Mouse (Mus musculus): ENCODE measurements around the gene Pyroxd2.

GRCm38 (mm10) chr19:42745084-42745868 is 7.3 kb downstream of the Pyroxd2 start:
- no peak for TF ChIP-seq CTCF (IDR thresholded peaks at IDR 0.05; ENCODE audit: borderline replicate concordance, insufficient read depth, low read depth, low read length)
- TF ChIP-seq POLR2A (IDR thresholded peaks at IDR 0.05; ENCODE audit: borderline replicate concordance, insufficient read depth, low read length): no peak

Measured in cerebellum, adult 2 months (tissue).